Comparison of ENCODE assay signal across 17 mouse cellular contexts in the genomic region with DNA sequence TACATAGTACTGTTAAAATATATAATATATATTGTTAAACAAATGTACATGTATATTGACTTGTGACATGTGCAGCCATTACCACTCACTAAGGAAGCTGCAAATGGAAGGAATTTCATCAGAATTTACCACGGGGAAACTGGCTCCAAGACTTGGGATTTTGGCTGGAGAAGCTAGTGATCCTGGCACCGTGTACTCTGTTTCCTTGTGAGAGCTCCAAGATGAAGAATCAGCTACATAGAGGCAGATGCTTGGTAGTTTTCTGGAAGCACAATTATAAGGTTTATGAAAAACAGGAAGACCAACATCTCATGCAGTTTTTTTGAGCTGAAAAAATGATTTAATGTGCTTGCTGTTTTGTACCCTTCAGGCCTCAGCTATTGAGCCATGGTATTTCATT.
DNase-seq lines count a peak whose midpoint lies in the region; ATAC-seq and TF ChIP-seq lines count a peak whose summit lies in the region.
"Had no signal": no experiment of that assay in that cellular context is flagged by ENCODE, and none has a peak within 500 bp of the region (broad histone marks: within the 10 kb centered on the region; RNA-seq: fewer than 3 reads in every experiment).

No protein-coding gene starts in this region.

- peak; percentile 44 for DNase-seq in gastrocnemius, adult 18-20 months (ENCODE audit: low spot score)
- DNase-seq in gastrocnemius, postnatal 14 days: no peak
- DNase-seq in midbrain, postnatal 0 days (ENCODE audit: low spot score): peak; percentile 13
- DNase-seq in midbrain, embryonic 10.5 days (ENCODE audit: low spot score): no peak
- DNase-seq in cerebellum, adult 9-10 months: peak; percentile 53
- DNase-seq in embryo, embryonic 10 days (ENCODE audit: low spot score): no peak
- no peak for DNase-seq in frontal cortex, postnatal 10 days (ENCODE audit: low spot score in 2 of 2)
- DNase-seq: adrenal gland, postnatal 25 days; heart, postnatal 14 days; kidney, adult 2 months; kidney, postnatal 25 days; liver, embryonic 13.5 days; thymus, adult 2 months had no signal

- H3K4me3 ChIP-seq in midbrain, postnatal 0 days (ENCODE audit: low read depth, low read length): no peak overlapping the region
- no peak overlapping the region for H3K4me3 ChIP-seq in midbrain, embryonic 10.5 days
- H3K4me3 ChIP-seq: heart, embryonic 10.5 days; limb, embryonic 10.5 days; liver, embryonic 13.5 days; neural tube, embryonic 13.5 days had no signal

- ATAC-seq in midbrain, postnatal 0 days (ENCODE audit: low FRiP score): no peak
- ATAC-seq: hindbrain, postnatal 0 days had no signal

- no peak overlapping the region for H3K27ac ChIP-seq in midbrain, postnatal 0 days (ENCODE audit: low read depth, low read length)
- H3K27ac ChIP-seq in midbrain, embryonic 10.5 days (replicated peaks): no peak overlapping the region
- H3K27ac ChIP-seq: heart, embryonic 10.5 days; hindbrain, postnatal 0 days; limb, embryonic 10.5 days; liver, embryonic 13.5 days; neural tube, embryonic 13.5 days had no signal

- no peak for TF ChIP-seq CTCF in midbrain, postnatal 0 days (IDR thresholded peaks at IDR 0.05)

- intact Hi-C loops in gastrocnemius, postnatal 14 days (cut with DNase I; ENCODE audit: low total_unique reads): no loop called here

- H3K9me3 ChIP-seq in midbrain, postnatal 0 days (ENCODE audit: low read length): no peaks in the 10 kb centered on the region
- no peaks in the 10 kb centered on the region for H3K9me3 ChIP-seq in midbrain, embryonic 10.5 days (replicated peaks)
- H3K9me3 ChIP-seq: heart, embryonic 10.5 days; limb, embryonic 10.5 days; liver, embryonic 13.5 days; neural tube, embryonic 13.5 days had no signal

- no peak overlapping the region for H3K4me2 ChIP-seq in midbrain, postnatal 0 days (ENCODE audit: low read depth, low read length, poor library complexity, severe bottlenecking)
- H3K4me2 ChIP-seq: liver, embryonic 13.5 days; neural tube, embryonic 13.5 days had no signal

- H3K36me3 ChIP-seq in midbrain, postnatal 0 days (ENCODE audit: insufficient read depth, low read length): no peaks in the 10 kb centered on the region
- H3K36me3 ChIP-seq in midbrain, embryonic 10.5 days: no peaks in the 10 kb centered on the region
- H3K36me3 ChIP-seq: heart, embryonic 10.5 days; limb, embryonic 10.5 days; liver, embryonic 13.5 days; neural tube, embryonic 13.5 days had no signal

- 78% methylated on average over 2 of the region's 2 CpGs for WGBS in midbrain, postnatal 0 days
- 88% methylated on average over 2 of the region's 2 CpGs for WGBS in midbrain, embryonic 10.5 days

- no peaks in the 10 kb centered on the region for H3K27me3 ChIP-seq in midbrain, postnatal 0 days (ENCODE audit: insufficient read depth, low read length)
- no peaks in the 10 kb centered on the region for H3K27me3 ChIP-seq in midbrain, embryonic 10.5 days (ENCODE audit: low read depth, poor library complexity, severe bottlenecking)
- H3K27me3 ChIP-seq: liver, embryonic 13.5 days; neural tube, embryonic 13.5 days had no signal

- no peak overlapping the region for H3K9ac ChIP-seq in midbrain, postnatal 0 days (replicated peaks; ENCODE audit: low read length, poor library complexity, severe bottlenecking)
- H3K9ac ChIP-seq: liver, embryonic 13.5 days; neural tube, embryonic 13.5 days had no signal

- no peaks in the 10 kb centered on the region for H3K4me1 ChIP-seq in midbrain, postnatal 0 days (ENCODE audit: insufficient read depth, low read length)
- H3K4me1 ChIP-seq in midbrain, embryonic 10.5 days: 0 out of 2 replicates have a peak, but pooled peaks cover 6% of the 10 kb centered on the region

Comparison
In these comparisons a context has a peak if more than half of its experiments do, and no peak if none do; other contexts are left out.
1. DNase-seq: peak in gastrocnemius, adult 18-20 months (single experiment), midbrain, postnatal 0 days (single experiment) and cerebellum, adult 9-10 months (single experiment); none in gastrocnemius, postnatal 14 days (single experiment), midbrain, embryonic 10.5 days (single experiment), embryo, embryonic 10 days (single experiment) and frontal cortex, postnatal 10 days (0 of 2).